Mouse (Mus musculus): ENCODE data around the gene Rad51d.

The Rad51d gene

DNA sequence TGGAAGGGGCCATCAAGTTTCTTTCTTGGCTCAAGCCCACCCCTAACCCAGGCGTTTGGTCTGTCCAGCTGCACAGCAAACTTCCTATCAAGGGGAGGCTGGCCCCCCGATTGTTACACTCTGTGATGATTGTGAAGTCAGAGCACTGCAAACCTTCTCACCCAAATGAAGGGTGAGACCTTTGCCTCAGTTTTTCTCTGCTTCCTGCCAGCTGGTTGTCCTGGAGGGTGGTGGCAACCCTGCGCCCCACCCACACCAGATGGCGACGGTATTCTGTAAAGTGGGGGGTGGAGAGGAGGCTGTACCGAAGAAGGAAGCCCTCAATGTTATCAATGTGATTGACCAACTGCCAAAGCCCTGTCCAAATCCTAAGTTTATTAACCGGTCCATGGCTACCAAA is 1.5 kb upstream of the Rad51d start, which contains the start of gene Fndc8:
TSS of gene Fndc8 (plus strand) at position 189 of the 400 bp plus-strand sequence.
- DNase-seq (ENCODE audit: low read depth, low spot score), result no peak

DNA sequence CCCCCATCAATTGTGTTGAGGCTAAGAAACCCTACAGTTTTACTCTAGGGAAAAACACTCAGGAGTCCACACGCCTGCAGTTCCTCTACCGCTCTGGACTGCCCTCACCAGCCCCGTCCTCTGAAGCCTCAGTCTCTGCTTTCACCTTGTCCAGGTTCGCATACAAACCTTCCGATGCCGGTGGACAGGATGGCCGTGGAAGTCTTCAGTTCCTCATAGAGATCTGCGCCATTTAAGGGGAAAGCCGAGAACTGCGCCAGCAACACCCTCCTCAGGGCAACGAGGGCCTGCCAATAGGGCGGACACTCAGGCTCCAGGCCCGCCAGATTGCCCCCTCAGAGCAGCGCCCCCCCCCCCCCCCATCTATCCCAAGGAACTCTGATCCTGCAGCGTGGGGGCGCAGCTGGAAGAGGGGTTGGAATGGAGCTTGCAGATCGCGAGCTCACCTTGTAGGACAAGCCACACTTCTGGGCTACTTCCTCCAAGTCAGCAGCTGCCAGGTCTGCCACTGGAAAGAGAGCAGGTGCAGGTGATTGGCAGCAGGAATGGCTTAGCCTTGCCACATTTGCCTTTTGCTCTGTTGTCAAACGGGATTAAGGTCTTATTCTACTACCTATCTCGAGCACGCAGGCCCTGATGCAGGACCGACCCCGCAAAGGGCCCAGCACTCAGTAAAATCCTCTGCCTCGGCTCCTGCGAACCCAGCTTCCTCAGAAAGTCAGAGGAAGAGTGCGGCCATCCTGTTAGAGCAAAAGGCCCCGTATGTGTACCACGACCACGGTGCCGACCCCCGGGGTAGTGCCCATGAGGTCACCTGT is 681 bp downstream of the Rad51d start:
- no peak for DNase-seq (ENCODE audit: low read depth, low spot score)

DNA sequence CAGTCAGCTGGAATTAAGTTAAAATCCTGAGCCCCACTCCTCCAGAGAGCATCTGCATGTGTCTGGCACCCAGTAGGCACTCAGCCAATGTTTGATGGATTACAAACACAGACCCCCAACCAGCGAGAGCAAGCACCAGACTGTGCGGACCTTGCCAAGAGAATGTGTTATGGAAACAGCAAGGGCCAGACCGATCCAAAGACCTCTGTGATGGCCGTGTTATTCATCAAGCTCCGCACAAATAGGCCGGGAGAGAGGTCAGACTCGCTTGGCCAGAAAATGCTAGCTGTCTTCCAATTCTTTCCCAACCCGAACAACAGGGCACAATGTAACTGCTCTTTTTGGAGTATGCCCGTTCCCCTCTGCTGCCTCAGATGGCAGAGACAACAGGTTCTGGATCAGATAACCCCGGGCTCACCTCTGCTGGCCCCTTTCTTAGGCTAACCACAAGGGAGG is 1.9 kb downstream of the Rad51d start:
- DNase-seq (ENCODE audit: low read depth, low spot score), result no peak

DNA sequence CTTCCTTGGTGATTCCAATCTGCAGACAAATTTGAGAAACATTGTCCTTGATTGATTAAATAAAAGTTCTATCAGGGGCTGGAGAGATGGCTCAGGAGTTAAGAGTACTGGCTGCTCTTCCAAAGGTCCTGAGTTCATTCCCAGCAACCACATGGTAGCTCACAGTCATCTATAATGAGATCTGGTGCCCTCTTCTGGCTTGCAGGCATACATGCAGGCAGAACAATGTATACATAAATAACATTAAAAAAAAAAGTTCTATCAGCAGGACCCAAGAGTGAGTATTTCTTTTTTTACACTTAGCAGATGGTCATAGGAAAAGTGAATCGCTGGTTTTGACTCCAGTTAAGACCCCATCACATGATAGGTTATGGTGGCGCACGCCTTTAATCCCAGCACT is 3.9 kb downstream of the Rad51d start:
- peak; percentile 52 for DNase-seq (ENCODE audit: low read depth, low spot score)

DNA sequence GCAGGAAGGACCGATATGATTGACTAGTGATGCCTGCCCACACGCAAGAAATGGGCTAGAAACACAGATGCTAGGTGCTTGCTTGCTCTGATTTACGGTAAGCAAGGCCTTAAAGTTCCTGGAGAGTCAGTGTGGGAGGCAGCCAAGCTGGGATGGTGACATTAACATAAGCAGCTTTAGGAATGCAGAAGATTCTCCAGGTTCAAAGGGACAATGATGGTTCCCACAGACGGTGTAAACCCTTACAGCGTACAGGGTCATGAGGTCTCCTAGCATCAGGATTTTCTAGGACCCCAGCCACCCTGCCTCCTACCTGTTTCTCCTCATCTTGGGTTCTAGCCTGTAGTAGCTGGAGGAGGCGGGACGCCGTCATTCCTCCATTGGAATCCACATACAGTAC is 7.2 kb downstream of the Rad51d start:
- DNase-seq (ENCODE audit: low read depth, low spot score), result peak; percentile 50

DNA sequence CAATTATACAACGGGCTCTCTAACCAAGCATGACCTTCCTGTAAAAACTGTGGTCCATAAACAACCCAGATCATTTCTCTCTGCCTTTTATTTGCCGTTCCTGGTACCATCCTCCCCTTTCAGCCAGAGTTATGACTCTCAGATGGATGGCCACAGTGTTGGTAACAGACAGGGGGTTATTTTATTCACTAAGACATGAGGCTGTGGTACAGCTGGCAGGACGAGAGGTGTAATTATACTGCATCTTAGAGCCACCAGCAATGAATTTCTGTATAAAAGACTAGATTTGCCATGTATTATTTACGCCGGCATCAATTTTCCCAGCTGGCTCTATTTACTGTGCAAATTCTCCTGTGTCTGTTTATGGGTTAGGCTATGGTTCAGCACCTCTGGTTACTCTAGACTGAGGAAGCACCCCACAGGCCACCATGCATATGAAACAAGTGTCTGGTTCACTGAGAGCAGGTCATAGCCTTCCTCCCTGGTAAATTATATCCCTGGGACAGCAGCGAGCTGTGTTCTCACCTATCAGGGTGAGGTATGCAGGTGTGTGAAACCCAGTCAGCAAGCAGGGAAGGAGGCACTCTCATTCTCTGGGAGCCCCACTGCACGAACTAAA is 12.6 kb downstream of the Rad51d start:
- no peak for DNase-seq (ENCODE audit: low read depth, low spot score)

DNA sequence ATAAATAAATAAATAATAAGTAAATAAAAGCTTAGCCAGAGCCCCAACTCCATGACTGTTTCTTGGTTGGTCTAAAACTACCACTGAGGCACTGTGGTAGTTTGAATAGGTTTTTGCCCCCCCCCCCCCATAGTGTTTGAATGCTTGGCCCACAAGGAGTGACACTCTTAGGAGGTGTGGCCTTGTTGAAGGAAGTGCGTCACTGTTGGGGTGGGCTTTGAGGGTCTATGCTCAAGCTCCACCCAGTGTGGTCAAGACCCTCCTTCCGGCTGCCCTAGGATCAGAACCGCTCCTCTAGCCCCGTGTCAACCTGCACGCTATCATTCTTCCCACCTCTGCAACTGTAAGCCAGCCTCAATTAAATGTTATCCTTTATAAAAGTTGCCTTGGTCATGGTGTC is 14.8 kb downstream of the Rad51d start:
- peak; percentile 64 for DNase-seq (ENCODE audit: low read depth, low spot score)

DNA sequence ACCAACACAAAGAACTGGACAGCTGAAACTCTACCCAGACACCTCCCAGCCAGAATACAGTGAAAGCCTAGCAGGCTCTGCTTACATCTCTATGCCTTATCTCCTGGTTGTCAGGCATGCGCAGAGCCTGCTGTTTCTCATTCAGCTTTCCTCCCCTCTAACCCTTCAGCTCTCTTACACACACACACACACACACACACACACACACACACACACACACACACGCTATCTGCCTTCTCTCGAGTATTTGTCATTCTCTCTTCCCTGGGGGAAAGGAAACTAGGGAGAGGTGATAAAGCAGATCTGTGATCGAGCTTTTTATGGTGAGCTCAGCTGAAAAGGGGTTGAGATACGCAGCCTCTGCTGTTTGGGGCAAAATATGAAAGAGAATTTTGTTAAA is 15.5 kb downstream of the Rad51d start:
- no peak for DNase-seq (ENCODE audit: low read depth, low spot score)

DNA sequence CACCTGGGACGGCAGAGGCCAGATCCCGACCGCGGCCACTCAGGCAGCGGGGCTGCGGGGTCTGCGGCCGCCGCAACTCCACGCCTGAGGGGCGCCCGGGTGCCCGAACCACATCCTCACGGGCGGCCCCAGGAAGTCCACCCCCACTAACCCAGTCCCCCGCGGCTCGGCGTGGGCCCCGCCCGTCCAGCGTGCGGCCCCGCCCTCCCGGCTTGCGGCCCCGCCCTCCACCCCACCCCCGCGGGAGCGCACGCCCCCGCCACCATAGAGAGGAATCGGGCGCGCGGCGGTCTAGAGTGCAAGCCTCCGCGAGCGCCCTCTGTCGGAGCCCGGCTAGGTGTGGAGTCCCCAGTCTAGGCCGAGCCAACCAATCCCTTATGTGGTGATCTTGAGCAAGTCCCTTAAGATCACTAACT is 19.4 kb downstream of the Rad51d start, which contains the start of gene Rffl:
TSS of gene Rffl (minus strand) at position 180 of the 416 bp plus-strand sequence.
- peak; percentile 94 for DNase-seq (ENCODE audit: low read depth, low spot score)

DNA sequence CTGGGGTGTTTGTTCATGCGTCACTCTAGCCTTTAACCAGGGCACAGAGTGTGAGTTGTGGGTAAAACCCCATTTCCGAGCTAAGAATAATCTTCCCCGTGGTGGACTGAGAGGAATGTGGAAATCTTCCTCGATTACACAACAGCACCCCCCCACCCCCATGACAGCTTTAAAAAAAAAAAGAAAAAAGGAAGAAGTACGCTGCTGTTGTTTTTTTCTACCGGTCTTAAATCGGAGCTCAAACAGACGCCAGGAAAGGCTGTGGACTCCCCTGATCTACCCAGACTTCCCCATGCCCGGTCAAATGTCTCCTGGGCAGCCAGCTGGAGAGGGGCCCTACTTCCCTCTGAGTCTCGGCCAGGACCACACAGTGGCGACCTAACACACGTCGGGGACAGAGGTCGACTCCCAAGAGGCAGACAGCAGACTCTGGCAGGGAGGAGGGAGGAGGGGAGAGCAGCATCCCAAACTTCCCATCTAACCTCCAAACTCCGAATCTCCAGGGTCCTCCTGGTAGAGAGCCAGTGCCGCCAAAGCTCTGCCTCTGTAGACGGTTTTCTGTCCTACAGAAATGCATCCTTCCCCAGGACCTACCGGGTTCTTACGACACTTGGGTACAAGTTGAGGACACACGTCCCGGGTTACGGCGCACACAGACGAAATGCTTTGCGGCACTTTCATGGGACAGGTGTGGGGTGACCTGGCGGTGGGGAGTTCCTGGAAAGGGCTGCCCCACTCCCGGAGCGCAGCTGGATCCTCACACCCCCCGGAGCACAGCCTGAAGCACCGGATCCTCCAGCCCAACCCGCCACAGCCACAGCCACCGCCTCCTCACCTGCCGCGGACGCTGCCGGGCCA is 20.0 kb downstream of the Rad51d start:
- DNase-seq (ENCODE audit: low read depth, low spot score), result peak; percentile 88

DNA sequence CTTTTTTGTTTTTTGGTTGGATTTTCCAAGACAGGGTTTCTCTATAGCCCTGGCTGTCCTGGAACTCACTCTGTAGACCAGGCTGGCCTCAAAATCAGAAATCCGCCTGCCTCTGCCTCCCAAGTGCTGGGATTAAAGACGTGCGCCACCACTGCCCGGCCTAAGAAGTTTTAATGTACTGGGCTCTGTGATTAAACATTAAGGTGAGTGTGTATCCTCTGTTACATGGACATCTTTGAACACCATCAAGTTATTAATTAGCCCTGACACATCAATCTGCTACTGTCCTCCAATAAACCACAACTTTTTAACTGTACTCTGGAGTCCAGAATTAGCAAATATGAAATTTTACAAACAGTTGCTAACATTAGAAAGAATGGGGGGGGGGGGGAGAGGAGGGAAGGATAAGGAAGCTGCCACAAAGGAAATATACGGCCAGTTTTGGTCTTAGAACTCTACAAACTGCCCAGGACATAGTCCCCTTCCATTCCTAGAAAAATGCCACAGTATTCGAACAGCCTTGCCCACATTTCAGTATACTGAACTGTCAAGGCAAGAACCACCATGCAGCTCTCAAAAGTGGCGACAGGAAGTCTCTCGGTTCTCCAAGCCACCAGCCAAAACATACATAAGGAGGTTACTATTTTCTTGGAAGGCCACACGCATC is 20.8 kb downstream of the Rad51d start:
- DNase-seq (ENCODE audit: low read depth, low spot score), result no peak

DNA sequence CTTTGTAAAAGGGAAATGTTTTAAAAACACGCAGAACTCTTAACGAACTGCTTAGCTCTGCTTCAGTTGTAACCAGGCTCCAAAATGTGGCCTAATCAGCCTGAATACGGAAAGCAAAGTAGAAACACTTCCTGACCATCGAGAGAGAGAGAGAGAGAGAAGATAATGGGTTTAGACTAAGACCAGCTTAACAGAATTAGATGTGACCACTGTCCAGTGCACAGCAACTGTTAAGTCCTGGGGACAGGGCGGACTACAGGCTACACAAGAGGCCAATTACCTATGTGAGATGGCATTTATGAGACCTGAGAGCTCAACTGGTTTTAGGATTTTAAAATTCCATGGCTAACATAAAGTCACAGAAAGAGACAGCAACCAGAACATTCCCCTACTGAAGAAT is 22.5 kb downstream of the Rad51d start:
- DNase-seq (ENCODE audit: low read depth, low spot score), result no peak

DNA sequence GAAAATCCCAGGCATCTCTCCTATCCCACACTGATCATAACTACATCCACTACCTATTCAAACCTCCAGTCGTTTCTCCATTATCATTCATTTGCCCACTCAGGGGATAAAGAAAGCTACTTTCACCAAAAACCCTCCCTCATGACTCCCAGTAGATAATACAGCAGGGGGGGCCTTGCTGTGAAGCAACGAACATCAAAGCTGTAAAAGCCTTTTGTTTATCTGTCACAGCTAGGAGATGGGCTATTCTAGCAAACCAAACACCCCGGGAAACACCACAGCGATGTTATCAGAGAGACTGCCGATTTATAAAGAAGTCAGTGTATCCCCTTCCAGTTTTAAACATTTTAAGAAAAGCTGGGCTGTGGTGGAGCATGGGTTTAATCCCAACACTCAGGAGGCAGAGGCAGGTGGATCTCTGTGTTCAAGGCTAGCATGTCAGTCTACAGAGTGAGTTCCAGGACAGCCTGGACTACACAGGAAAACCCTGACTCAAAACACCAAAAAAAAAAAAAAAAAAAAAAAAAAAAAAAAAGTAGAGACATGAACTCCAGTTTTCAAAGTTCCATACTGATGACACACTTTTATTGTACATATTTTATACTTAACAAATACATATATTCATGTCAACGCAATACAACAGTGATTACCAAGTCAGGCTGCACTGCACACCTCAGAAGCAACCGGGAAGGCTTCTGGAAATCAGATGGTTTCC is 23.4 kb downstream of the Rad51d start:
- peak; percentile 36 for DNase-seq (ENCODE audit: low read depth, low spot score)

DNA sequence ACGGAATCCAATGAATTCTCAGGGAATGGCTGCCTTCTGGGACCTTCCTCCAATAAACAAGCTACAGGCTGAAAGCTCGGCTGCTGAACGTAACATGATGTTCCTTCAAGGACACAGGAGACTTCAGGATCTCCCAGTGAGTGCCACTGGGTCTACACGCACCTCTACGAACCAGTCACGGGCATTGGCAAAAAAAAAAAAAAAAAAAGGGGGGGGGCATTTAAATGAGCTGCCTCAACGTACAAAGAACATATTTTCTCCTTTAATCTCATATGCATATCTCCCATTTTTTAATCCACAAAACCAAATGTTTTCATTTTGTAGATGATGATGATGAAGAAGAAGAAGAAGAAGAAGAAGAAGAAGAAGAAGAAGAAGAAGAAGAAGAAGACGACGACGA is 24.5 kb downstream of the Rad51d start:
- DNase-seq (ENCODE audit: low read depth, low spot score), result no peak

DNA sequence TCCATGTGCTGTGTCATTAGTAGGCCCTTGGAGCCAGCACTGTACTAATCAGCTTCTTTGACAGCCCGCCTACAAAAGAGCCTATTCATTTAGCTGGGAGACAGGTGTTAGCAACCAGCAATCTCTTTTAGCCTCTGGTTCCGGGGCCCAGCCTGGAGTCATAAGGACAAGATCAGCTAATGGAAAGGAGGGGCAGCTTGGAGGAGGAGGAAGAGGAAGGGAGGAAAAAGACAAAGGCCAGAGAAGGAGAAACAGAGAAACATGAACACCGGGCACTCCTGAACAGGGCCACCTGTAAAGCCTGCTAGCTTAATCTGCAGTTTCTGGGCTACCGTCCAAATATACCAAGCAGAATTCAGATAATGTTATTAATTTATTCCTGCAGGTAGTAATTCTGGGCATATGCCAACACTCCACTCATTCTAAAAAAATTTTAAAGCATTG is 26.9 kb downstream of the Rad51d start:
- no peak for DNase-seq (ENCODE audit: low read depth, low spot score)

DNA sequence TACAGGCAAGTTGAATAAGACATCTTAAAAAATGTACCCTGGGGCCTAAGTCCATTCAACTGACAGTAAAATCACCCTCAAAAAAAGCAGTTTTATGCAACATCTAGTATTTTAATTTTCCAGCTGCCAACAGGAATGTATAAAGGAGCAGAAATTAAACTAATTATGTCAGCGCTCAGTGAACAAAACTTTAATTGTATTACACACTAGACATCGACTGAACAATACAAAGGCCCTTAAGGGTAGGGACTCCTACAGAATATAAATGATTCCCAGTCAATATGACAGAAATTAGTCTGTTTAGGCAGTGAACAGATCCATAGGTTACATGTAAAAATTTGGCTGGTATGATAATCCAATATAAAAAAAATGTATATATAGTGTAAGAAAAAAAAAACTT is 27.4 kb downstream of the Rad51d start:
- no peak for DNase-seq (ENCODE audit: low read depth, low spot score)

DNA sequence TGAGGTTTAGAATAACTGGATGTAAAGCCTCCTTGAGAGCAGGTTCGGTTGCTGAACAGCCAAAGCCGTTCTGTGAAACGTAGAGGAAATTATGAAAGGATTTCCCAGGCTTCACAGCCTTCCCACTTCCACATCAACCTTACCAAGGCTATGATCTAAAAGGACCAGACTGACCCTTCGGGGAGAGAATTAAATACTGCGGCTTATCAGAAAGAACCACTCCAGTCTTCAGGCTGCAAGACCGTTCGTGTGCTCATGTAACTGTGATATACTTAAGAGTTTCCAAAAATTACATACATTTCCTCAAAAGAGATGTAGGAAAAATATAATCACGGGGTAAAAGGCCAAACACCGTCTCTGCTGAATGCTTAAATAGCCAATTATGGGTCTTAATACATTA is 27.8 kb downstream of the Rad51d start:
- DNase-seq (ENCODE audit: low read depth, low spot score), result no peak

DNA sequence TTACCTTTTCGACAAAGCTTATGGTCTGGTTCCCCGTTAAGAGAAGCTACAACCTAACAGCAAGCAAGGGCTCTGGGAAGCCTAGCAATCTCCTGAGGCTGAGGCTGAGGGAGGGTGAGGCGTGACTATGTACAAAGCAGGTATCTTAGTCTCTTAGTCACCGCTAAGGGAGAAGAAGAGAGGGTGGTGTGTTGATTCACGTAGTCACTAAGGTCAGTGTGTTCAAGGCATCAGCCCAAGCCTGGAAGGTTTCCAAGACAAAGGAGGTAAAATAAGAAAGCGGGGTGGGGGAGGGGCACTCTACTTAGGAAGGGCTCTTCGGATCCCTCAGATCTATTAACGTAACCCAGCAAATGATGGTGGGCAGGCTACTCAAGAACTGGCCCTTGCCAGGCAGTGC is 28.9 kb downstream of the Rad51d start:
- DNase-seq (ENCODE audit: low read depth, low spot score), result no peak

DNA sequence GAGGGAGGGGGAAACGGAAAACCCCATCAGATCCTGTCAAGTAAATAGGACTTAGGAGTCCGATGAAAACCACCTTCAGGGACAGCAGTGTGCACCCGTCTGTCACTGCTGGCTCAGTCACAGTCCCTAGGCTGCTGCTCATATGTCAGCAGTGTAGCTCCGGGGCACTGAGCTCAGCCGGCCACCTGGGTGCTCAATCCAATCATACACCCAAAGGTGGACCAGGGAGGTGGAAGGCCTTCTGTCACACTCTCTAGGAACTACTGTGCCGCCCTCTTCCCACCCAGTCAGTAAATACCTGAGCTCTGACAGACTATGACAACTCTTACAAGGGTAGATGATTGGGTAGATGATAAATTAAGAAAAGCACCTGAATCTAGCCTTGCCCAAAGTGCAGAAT is 29.7 kb downstream of the Rad51d start:
- no peak for DNase-seq (ENCODE audit: low read depth, low spot score)

DNA sequence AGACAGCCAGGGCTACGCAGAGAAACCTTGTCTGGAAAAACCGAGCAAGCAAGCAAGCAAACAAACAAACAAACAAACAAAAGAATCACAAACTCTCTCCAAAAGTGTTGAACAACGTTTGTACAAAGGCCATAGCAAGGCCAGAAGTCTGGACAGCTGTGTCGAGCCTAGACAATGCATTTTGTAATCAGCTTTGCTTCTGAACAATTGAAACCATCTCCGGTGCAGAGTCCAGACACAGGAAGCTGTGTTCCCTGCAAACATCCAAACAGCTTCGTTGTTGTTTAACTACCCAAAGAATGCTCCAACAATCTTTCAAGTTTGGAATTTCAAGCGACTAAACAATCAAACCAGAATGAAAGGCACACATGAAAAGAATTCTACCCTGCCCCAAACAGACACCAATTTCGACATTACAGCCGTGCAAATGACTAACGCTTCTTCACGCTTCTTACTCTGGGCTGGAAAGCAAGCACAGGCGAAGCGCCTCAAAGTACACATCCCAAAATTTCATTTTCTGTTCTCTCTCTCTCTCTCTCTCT is 33.0 kb downstream of the Rad51d start:
- DNase-seq (ENCODE audit: low read depth, low spot score), result peak; percentile 52

DNA sequence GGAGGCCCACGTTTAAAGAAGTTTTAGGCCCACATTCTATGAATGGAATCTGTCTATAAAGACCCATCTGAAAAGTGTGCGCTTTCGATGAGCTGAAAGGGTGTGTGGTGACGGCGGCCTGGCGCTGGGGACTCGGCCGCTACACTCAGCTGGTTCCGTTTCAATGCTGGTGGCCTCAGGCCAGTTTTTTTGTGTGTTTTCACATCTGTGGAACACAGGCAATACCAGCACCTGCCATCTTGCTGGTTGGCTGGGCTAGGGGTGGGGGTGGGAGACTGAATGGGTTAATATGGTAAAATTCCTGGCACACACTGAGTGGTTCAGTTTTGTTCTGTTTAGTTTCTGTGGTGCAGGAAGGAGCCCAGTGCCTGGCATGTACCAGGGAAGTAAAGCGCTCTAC is 34.4 kb downstream of the Rad51d start:
- no peak for DNase-seq (ENCODE audit: low read depth, low spot score)
